Mouse (Mus musculus) lung, postnatal 4 days (tissue): ENCODE results near the gene S100a10.

ENCODE experiments used
- DNase-seq, 2 experiments: peaks; one replicate each; pipeline ENCODE4 v3.0.0; 2021

S100a10 gene

DNA sequence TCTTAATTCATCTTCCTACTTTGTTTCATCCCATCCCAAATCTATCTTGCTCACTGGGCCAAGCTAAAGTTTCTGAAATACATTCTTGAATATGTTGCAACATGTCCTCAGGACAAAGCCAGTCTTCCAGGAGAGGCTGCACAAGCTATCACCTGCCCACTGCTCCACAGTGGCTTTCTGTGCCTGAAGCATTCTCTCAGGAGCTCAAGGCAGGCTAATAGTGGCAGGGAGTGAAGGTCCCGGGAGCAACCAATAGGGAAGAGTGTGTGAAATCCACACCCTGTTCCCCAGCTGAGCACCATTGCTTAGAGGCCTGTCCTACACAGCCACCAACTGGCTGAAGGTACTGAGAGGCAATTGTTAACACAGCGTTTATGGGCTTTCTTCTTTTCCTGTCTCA lies 26.1 kb downstream of the S100a10 start:
- peak in 1 of 2 experiments; percentile 29 for DNase-seq

DNA sequence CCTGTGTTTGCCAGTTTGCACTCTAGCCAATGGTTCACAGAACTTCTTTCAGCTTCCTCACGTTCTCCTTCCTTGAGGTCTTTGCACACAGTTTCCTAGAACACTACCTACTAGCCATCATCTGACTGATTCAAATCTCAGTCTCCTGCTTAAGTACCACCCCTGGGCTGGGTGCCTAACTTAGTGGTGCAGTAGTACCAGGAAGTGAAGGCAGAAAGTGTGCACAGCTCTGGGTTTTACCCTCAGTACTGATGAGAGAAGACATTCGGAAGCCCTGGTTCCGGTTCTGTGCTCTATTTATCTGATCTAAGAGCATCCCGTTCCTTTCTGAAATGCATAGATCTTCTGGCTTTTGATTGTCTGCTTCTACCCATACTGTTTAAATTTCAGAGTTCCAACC lies 26.8 kb downstream of the S100a10 start:
- DNase-seq: no peak

DNA sequence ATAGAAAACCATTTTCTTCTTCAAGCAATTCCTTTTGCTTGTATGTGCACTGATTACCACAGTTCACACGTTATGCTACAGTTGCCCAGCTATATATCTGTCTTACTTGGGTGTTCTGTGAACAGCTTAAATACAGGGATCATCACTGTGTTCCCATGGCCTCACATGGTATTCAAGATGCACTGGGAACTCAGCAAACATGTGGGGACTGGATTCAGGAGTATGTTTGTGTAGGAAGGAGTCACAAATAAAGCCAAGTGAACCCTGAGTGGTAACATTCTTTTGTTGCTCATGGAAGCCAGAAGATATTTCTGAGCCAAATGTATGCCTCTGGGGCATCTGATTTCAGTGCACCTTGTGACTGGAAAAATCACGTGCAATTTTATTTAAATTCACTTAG lies 28.2 kb downstream of the S100a10 start:
- no peak for DNase-seq

DNA sequence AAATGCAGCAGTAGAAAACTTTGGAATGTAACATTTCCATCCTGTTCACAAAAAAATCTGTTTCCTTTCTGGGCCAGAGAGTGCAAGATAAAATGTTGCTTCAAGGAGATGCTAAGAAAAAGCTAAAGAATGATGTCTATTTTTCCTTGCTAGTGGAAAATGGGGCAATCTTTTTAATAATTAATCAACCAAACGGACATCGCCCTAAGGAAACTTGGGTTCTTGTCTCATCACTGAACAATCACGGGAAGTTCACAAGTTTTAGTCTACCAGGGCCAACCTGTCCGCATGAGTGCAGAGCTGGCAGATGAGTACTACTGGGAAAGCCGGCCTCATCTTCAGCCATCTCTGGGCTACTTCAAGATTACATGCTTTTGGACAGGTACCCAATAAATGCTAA lies 34.7 kb downstream of the S100a10 start:
- DNase-seq: no peak

DNA sequence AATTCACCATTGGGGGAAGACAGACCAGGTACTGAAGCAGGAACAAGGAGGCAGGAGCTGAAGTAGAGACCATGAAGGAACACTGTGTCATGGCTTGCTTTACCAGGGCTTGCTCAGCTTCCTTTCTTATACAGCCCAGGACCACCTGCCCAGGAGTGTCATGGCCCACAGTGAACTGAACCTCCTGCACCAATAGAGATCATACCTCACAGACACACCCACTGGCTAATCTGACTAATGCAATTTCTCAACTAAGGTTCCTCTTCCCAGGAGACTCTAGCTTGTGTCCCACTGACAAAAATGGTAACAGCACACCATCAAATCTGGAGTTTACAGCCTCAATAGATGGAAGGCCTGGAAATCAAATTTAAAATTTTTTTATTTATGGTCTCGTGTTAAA lies 35.4 kb downstream of the S100a10 start:
- no peak for DNase-seq

DNA sequence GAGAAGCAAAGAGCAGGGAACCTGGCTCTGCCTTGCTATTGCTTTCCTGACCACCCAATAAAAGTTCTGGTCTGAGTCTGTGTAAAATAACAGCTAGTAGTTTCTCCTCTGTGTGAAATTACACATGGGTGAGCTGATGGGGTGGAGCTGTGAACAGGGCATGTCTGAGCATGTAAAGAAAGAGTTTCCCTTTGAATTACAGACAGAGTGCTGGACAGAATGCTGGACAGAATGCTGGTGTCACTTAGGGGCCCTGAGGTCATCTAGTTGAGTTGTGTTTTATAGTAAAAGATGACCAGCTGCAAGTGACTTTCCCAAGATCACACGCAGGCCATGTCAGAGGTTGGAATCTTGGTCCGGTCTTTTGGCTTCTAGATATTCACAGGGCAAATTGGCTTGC lies 37.2 kb downstream of the S100a10 start:
- DNase-seq: no peak

DNA sequence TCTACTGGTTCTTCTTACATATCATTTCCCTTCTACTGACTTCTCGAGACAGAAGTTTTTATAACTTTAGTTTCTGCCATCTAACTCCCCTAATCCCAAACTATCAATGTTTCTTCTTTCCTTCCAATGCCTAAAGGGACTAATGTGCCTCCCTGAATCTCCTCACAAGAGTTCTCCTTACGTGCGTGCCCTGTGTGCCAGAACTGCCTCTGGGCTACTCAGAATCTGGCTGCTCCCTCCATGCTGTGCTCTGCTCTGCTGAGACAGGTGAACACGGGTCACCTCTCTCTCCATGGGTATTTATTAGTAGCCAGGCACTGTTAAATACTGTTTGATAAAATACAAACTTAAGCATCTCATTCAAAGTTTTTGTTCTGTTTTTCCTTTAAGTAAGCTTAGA lies 38.1 kb downstream of the S100a10 start:
- DNase-seq: no peak

DNA sequence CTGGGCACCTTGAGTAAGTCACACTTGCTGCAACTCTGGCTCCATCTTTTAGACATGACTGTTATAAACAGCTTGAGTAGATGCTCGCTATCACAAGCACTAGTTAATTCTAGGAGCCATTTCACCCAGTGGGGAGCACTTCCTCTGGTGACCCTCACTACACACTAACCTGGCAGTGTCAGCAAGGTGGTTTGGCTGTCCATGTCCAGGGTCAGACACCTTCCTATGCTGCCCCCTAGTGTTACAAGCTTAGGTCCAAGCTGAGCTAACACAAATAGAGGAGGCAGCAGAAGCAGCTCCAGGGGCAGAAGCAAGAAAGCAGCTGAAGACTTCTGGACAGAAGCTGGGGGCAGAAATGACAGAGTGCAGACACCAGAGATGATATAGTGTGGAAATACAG lies 38.6 kb downstream of the S100a10 start:
- DNase-seq: peak; percentile 28 to 68

DNA sequence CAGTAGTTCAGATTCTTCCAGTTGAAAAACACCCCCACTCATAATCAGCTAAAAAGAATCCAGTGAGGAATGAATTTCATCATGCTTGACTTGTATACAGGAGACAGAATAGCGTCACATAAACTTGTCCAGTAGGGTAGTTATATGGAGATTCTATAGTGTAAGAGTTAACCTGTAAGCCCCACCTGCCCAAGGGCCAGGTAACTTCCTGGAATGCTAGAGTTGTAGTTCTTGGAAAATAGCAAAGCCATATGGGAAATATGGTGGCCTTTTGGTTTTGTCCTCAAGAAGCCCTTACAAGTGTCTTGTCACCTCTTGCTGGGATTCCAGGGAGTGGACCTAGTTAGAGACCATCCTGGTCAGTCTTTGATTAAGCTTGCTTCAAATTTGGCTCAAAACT lies 41.8 kb downstream of the S100a10 start:
- DNase-seq: no peak

DNA sequence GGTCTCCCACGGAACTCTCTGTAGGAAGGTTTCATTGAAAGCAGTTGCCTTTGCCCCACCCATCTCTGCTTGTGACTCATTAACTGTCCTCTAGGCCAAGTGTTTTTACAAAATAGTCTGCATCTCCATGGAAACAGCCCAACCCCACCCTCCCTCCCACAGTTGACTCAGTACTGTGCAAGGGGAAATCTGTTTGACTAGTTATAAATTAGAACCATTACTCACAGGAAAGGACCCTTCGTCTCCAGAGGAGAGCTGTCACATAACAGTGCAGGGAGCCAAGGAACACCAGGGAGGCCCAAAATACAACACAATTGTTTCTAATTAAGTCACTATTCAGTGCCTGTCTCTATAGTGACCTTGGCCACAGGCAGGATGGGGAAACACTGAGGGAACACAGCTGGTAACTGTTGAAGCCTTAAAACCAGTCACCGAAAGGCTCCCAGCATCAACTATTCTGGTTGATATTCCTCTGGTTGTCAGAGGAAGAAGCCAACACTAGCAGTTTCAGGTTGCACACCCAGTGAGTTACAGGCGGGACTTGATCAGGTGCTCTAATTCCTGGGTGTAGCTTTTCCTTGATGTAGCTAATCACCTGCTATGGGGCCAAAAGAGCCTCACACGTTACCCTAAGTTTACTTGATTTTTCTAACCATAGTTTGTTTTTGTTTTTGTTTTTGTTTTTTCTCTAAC lies 42.5 kb downstream of the S100a10 start:
- peak; percentile 65 to 74 for DNase-seq

DNA sequence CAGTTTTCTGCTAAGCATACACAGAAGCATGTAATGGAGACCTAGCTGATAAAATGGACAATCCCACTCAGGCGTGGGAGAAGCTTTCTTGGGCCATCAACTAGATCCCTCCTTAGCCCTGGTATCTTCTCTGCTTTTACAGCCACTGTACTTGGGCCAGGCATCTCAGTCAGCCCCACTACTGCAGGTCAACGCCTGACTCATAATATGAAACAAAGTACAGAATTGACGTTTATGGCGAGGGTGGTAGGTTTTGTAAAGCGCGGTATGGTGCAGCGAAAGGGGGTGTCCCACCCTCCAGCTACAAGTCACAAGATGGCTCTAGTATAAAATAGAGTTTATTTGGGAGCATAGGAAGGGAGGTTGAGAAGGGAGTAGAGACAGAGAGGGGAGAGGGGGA lies 43.1 kb downstream of the S100a10 start:
- no peak for DNase-seq

DNA sequence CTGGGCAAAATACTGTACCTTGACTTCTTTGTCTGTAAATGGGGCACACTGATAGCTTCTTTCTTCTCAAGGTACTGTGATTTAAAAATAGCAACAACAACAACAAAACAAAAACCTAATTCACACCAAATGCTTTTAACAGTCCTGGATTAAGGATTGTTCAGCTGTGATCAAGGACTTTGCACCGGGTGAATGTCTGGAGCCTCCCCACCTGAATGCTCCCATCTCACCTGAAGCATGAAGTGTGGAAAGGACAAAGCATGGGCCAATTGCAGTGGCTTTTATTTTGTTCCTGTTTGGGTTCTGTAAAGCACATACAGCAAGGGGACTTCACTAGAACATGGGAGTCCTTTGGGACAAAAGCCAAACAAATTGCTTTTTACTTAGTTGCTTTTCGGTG lies 45.3 kb downstream of the S100a10 start:
- DNase-seq: no peak

DNA sequence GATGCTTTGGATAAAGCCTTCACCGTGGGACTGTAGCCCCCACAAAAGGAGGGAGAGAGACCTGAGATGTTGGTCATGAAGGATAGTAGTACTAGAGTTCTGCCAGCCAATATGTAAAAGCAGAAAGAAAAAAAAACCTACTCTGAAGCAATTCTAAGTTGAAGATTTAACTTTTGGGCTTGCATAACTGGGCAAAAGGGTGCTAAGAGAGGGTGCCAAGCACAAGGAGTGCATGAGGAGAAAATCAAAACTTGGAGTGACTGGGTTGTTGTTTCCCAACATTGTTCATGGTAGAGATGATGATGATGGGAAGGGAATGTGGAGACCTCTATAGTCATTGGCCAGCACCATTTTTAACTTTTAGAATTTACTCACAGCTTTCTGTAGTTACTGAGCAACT lies 47.0 kb downstream of the S100a10 start:
- DNase-seq: no peak

DNA sequence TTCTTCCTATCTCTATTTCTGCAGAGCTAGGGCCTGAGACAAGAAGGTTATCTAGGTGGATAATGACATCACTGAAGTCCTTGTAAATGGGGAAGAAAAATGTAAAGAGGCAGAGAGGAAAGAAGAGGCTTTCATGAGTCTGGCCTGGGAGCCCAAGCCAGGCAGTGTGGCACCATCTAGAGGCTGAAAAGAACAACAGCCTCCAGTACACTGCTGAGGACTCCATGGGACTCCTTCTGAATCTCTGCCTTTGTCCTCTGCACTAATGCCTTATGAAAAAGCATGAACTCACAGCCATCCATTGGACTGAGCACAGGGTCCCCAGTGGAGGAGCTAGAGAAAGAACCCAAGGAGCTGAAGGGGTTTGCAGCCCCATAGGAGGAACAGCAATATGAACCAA lies 54.1 kb downstream of the S100a10 start:
- peak; percentile 31 to 36 for DNase-seq
